Mouse (Mus musculus) G1E (cell line): ENCODE results near the gene Wnt11. TPM values are rescaled to one million over a fixed set of nuclear protein-coding genes. Genes with fewer than 3 reads are reported as not detected.

ENCODE experiments used
- ATAC-seq: 2 replicates; pipeline ENCODE4 v1.8.0; 2016; ENCODE audit warnings: mild to moderate bottlenecking; ENCODE audit not compliant: insufficient number of reproducible peaks, poor library complexity, low FRiP score, severe bottlenecking; ENCODE audit errors: extremely low read depth
- DNase-seq: peaks from one replicate; pipeline ENCODE4 v3.0.0; 2012; ENCODE audit warnings: low spot score
- H3K27me3 ChIP-seq: 2 replicates; pipeline ENCODE4 v1.6.1; 2012; ENCODE audit warnings: mild to moderate bottlenecking, low read length, inconsistent platforms; ENCODE audit not compliant: insufficient read depth
- H3K36me3 ChIP-seq: replicated peaks from 2 replicates; pipeline ENCODE3; 2012; ENCODE audit warnings: mild to moderate bottlenecking, inconsistent platforms
- H3K4me1 ChIP-seq: 2 replicates; pipeline ENCODE4 v1.6.1; 2012; ENCODE audit warnings: low read depth, low read length, inconsistent platforms, mixed read lengths; ENCODE audit not compliant: insufficient read depth
- H3K4me3 ChIP-seq: 2 replicates; pipeline ENCODE4 v1.5.1; 2012; ENCODE audit warnings: low read depth, mild to moderate bottlenecking, inconsistent platforms, low read length, moderate library complexity, mixed read lengths
- H3K9me3 ChIP-seq: replicated peaks from 2 replicates; pipeline ENCODE4 v1.6.1; 2012; ENCODE audit warnings: inconsistent platforms
- CTCF ChIP-seq: IDR thresholded peaks from 2 replicates; pipeline ENCODE4 v1.5.1; 2012; ENCODE audit warnings: low read depth, low read length, inconsistent platforms, mixed read lengths
- GATA1 ChIP-seq: IDR thresholded peaks from 2 replicates; pipeline ENCODE4 v1.6.1; 2012; ENCODE audit warnings: borderline replicate concordance, low read length, inconsistent platforms, mixed read lengths
- GATA2 ChIP-seq: IDR thresholded peaks from 2 replicates; pipeline ENCODE4 v1.6.1; 2012; ENCODE audit warnings: low read depth, low read length, inconsistent platforms, borderline replicate concordance
- POLR2AphosphoS5 ChIP-seq: IDR thresholded peaks from 2 replicates; pipeline ENCODE4 v1.6.1; 2012; ENCODE audit warnings: low read depth, low read length, inconsistent platforms; ENCODE audit not compliant: insufficient replicate concordance
- TAL1 ChIP-seq: conservative IDR thresholded peaks from 2 replicates; pipeline ENCODE4 v1.6.1; 2012; ENCODE audit warnings: low read depth, low read length, inconsistent platforms, mixed read lengths
- polyA plus RNA-seq: library from polyadenylated mRNA; stranded (reverse); fragments of >175 nt; gene quantifications from 2 replicates; pipeline ENCODE4 v1.2.3, GENCODE M21; 2012
- total RNA-seq, 2 experiments: library from RNA; stranded (forward) in 1 of 2; stranded (reverse) in 1 of 2; fragments of 200-1000 nt in 1 of 2; fragments of >200 nt in 1 of 2; fragmentation: Nextera tagmentation in 1 of 2; gene quantifications; 2 replicates each; pipeline ENCODE4 v1.2.3; 2014 to 2017

Gene Wnt11
- total and polyA plus RNA-seq, 3 experiments = not detected

DNA sequence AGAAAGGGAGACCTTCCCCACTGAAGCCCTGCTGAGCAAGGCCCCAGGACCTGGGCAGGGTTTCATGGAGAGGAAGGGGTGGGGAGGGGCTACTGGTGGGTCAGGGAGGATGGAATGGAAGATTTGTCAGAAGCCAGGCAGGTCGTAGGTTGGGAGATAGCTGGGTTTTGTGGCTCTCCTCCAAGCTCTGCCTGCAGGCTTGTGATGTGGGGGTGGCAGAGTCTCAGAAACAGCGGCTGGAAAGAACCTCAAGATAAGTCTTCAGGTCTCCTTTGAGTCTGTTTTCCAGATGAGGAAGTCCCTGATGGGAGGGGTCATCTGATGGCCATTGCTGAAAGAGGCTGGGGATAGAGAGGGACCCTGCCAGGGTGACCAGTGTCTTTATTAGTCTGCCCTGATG lies 20.5 kb downstream of the Wnt11 start:
- ATAC-seq (no peak), DNase-seq (no peak)
- Histone ChIP-seq H3K9me3 (no peaks in the 10 kb centered on the region), H3K4me1 (no peaks in the 10 kb centered on the region), H3K36me3 (no peaks in the 10 kb centered on the region), H3K4me3 (no peak overlapping the region), H3K27me3 (peaks cover 17% of the 10 kb centered on the region)
- no peak for TF ChIP-seq POLR2AphosphoS5
- no peak for TF ChIP-seq GATA2
- no peak for TF ChIP-seq CTCF
- no peak for TF ChIP-seq TAL1
- TF ChIP-seq GATA1 = no peak

DNA sequence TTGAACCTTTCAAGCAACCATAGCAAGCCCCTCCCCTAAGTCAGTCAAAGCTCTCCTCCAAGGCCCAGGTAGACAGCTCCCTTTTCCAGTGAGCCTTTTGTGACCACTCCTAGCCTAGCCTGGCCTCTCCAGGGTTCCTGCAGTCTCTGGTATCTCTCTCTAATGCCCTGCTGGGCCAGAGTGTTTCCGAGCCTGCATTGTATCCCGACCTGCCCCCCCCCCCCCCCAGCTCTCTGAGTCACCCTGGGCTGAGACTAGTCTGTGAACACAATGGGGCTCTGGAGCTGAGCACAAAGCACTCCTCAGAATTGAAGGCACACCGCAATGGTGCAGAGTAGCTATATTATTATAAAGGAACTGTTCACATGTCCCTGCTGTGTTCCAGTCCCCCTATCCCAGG lies 21.2 kb downstream of the Wnt11 start:
- no peaks in the 10 kb centered on the region for H3K36me3 ChIP-seq
- TF ChIP-seq POLR2AphosphoS5 = no peak
- peaks cover 22% of the 10 kb centered on the region for H3K27me3 ChIP-seq
- H3K9me3 ChIP-seq = no peaks in the 10 kb centered on the region
- ATAC-seq (no peak), DNase-seq (no peak)
- no peaks in the 10 kb centered on the region for H3K4me1 ChIP-seq
- no peak overlapping the region for H3K4me3 ChIP-seq

DNA sequence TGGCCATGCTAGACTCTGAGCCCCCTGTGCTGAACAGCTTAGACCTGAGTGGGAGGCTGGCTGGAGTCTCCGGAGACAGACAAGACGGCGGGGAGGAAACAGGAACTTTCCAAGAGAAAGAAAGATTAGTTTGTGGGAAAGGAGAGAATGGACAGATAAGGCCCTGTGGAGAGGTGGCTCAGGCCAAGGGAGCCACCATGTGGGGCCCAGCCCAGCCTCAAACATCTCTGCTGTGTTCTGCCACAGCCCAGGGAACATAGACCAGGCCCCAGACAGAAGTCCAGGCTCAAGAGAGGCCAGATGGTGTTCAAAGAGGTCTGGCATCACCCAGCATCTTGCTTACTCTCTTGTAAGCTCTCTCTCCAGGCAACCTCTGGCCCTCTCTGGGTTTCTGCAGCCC lies 22.2 kb downstream of the Wnt11 start:
- no peaks in the 10 kb centered on the region for H3K9me3 ChIP-seq
- H3K27me3 ChIP-seq = peaks cover 29% of the 10 kb centered on the region
- DNase-seq (no peak), ATAC-seq (no peak)
- no peaks in the 10 kb centered on the region for H3K36me3 ChIP-seq
- TF ChIP-seq GATA2 = no peak
- no peak for TF ChIP-seq CTCF
- TF ChIP-seq POLR2AphosphoS5 = no peak
- TF ChIP-seq TAL1 = no peak
- TF ChIP-seq GATA1 = no peak
- no peaks in the 10 kb centered on the region for H3K4me1 ChIP-seq
- H3K4me3 ChIP-seq = no peak overlapping the region

DNA sequence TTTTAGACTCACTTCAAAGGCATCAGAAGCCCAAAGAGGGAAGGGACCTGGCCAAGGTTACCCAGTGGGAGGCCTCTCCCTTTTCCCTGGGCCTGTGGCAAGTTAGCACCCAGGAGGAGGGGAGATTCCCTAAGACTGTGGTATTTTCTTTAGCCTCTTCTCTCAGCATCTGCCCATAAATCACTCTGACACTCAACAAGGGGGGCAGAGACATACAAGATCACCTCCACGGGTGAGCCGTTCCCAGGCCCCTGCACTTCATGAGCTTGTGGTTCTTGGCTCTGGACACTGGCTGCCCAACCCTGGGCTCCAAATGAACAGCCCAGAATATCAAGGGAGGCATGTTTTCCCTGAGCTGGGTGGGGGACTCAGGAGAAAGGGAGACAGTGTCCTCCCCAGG lies 26.1 kb downstream of the Wnt11 start:
- Histone ChIP-seq H3K4me1 (no peaks in the 10 kb centered on the region), H3K27me3 (peaks cover 38% of the 10 kb centered on the region), H3K9me3 (no peaks in the 10 kb centered on the region), H3K4me3 (no peak overlapping the region), H3K36me3 (no peaks in the 10 kb centered on the region)
- DNase-seq (no peak), ATAC-seq (no peak)
- no peak for TF ChIP-seq POLR2AphosphoS5
- TF ChIP-seq TAL1 = no peak
- TF ChIP-seq GATA2 = no peak
- TF ChIP-seq GATA1 = no peak
- TF ChIP-seq CTCF = no peak

DNA sequence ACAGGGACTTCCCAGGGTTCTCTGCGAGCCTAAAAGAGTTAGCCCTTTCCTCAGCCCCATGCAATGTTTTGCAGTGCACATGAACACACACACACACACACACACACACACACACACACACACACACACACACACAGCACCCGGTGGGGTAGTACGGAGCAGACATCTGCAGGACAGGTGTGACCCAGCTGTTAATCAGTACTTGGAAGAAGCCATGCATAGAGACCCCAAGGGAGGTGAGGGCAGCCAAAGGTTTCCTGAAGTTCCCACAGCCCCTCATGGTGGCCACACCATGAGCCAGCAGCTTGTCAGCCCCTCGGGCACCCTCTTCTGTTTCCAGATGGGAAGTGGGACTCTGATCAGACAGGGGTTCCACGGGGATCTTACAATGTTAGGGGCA lies 28.1 kb downstream of the Wnt11 start:
- DNase-seq = no peak
- Histone ChIP-seq H3K4me1 (no peaks in the 10 kb centered on the region), H3K36me3 (no peaks in the 10 kb centered on the region), H3K9me3 (no peaks in the 10 kb centered on the region), H3K27me3 (peaks cover 42% of the 10 kb centered on the region), H3K4me3 (no peak overlapping the region)
- no peak for TF ChIP-seq GATA2
- no peak for TF ChIP-seq POLR2AphosphoS5
- TF ChIP-seq GATA1 = no peak
- TF ChIP-seq TAL1 = no peak
- TF ChIP-seq CTCF = no peak
- ATAC-seq = no peak

DNA sequence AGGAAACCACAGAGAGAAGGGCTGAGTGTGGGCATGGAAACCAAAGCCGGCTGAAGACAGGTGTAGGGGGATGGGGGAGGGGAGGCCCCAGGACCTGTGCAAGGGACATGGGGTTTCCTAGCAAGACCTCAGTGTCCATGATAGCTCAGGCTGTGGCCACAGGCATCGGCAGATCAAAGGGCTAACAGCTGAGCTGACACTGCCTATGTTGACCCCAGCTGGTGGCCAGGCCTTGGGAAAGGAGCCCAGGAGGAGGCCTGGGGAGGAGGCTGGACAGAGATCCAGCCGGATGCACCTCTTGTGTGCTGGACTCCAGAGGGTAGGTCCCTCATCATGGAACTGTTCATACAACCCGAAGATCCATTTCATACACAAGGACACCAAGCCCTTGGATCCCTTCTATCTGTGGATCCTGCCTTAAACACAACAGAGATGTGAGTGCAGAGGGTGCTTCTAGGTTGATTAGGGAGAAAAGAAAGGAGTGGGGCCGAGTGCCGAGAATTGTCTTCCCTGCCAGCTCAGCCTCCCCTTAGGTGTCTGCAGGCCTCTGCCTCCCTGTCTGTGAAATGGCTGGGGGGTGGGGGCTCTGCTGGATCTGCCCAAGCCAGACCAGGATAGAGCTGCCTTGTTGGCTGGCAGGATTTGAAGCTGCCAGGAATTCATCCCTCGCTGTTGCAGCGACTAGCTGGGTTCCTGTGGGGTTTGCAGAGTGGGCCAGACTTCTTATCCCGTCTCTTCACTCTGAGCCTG lies 29.2 kb downstream of the Wnt11 start:
- Histone ChIP-seq H3K27me3 (peaks cover 42% of the 10 kb centered on the region), H3K9me3 (no peaks in the 10 kb centered on the region), H3K4me1 (0 out of 2 replicates have a peak, but pooled peaks cover 3% of the 10 kb centered on the region), H3K4me3 (no peak overlapping the region), H3K36me3 (no peaks in the 10 kb centered on the region)
- DNase-seq (no peak), ATAC-seq (no peak)
- TF ChIP-seq TAL1 (no peak), GATA1 (no peak), CTCF (no peak), POLR2AphosphoS5 (no peak)
